Mouse (Mus musculus): ENCODE measurements around the gene Ccpg1. TPM values are rescaled to one million over a fixed set of nuclear protein-coding genes. Genes with fewer than 3 reads are reported as not detected.

Gene Ccpg1
- polyA plus RNA-seq, 1 experiment, result 70.8 TPM

DNA sequence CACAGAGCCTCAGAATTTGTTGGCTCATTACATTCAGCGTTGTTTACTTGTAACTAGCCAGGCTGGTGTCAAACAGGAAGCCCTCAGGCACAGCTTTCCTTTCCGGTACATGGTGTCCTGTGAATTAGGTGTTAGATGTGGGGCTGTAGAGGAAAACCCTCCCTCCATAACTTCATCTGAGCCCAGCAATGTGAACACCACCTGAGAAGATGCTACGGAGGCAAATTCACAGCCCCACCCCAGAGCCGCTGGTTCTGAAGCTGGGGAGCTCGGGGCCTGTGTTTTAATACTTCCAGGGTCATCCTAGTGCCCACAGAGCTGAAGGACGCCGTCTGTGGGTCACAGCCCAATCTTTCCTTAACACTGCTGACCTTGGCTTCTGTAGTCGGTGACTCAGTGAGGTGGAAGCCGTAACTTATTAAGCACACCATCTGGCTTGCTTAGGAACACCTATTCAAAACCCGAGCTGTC, 70.2 kb downstream of the Ccpg1 start:
- no peak overlapping the region for H3K27ac ChIP-seq (ENCODE audit: insufficient read depth, low read length)

DNA sequence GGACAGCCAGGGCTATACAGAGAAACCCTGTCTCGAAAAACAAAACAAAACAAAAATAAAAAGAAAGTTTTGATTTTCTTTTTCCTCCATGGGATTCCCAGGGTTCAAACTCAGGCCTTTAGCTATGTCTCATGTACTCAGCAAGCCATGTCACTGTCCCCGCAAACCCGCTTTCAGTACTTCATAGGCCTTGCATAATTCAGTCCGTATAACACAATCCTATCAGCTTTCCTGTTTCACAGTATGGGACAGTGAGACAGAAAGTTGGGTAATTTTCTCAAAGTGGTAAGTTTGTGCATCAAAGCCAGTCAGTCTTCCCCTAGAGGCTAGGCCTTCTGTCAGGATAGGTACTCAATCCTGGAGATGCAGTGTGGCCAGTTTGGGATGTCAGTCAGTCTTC, 74.0 kb downstream of the Ccpg1 start:
- no peak for TF ChIP-seq CTCF (IDR thresholded peaks at IDR 0.05; ENCODE audit: extremely low read depth, insufficient read depth, low read length)
- TF ChIP-seq POLR2A (IDR thresholded peaks at IDR 0.05; ENCODE audit: extremely low read depth, insufficient read depth, low read length), result no peak
- Histone ChIP-seq H3K4me3 (ENCODE audit: insufficient read depth, low read length) (no peak overlapping the region), H3K27ac (ENCODE audit: insufficient read depth, low read length) (no peak overlapping the region), H3K4me1 (ENCODE audit: control insufficient read depth, insufficient read depth, low read length) (no peaks in the 10 kb centered on the region; the same call in 1 of the 2 replicates)

More for the DNA sequence above, 70.2 kb downstream of the Ccpg1 start:
- Histone ChIP-seq H3K4me1 (ENCODE audit: control insufficient read depth, insufficient read depth, low read length) (no peaks in the 10 kb centered on the region), H3K4me3 (ENCODE audit: insufficient read depth, low read length) (no peak overlapping the region)
- no peak for TF ChIP-seq POLR2A (IDR thresholded peaks at IDR 0.05; ENCODE audit: extremely low read depth, insufficient read depth, low read length)
- no peak for TF ChIP-seq CTCF (IDR thresholded peaks at IDR 0.05; ENCODE audit: extremely low read depth, insufficient read depth, low read length)

DNA sequence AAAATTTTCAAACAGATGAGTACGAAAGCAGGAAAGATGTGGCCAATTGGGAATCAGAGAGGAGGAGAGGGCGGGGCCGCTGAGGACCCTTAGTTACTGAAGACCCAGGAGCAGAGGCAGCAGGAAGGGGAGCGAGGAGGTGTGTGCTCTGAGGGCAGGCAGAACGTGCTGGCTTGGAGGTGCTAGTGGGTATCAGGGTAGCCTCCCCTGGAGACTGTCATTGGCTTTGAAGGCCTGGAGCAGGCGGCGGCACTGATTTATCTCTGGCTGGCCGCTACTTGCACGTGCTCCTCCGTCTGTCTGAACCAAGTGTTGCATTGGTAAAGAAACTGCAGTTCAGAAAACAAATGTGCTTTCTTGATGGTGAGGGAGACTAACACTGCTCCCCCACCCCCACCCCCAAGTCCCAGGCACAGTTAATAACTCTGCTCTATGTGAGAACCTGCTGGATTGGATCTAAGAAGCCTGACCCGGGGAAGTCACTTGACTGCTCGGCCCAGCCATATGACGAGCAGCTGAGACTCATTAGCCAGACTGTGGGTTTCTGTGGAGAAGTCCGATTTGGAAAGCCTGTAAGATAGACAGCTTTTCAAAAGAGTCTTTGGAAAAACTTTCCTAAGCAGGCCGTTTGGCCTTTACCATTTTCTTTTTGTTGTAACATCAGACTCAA, 78.5 kb downstream of the Ccpg1 start:
- no peak overlapping the region for H3K4me3 ChIP-seq (ENCODE audit: insufficient read depth, low read length)
- no peak for TF ChIP-seq CTCF (IDR thresholded peaks at IDR 0.05; ENCODE audit: extremely low read depth, insufficient read depth, low read length)
- TF ChIP-seq POLR2A (IDR thresholded peaks at IDR 0.05; ENCODE audit: extremely low read depth, insufficient read depth, low read length), result no peak
- H3K27ac ChIP-seq (ENCODE audit: insufficient read depth, low read length), result no peak overlapping the region
- no peaks in the 10 kb centered on the region; the same call in 1 of the 2 replicates for H3K4me1 ChIP-seq (ENCODE audit: control insufficient read depth, insufficient read depth, low read length)

Other genes starting within 250 kb of the Ccpg1 start
- gene Prtg, start 178.6 kb upstream of the Ccpg1 start, polyA plus RNA-seq (2012; rRNA removed), result 0.84 and 0.93 TPM in 2 replicates
- gene Pygo1, start 59.8 kb upstream of the Ccpg1 start, polyA plus RNA-seq (2012; rRNA removed), result 7.7 and 8.5 TPM in 2 replicates
- 1.7 and 2.0 TPM in 2 replicates for gene Dyx1c1, start 26.6 kb upstream of the Ccpg1 start, polyA plus RNA-seq (2012; rRNA removed)
- gene Gm44503, start 26.6 kb upstream of the Ccpg1 start, polyA plus RNA-seq (2012; rRNA removed), result not detected in 2 replicates
- gene Ccpg1os, start within 50 bp of the Ccpg1 start, polyA plus RNA-seq (2012; rRNA removed), result 16.6 and 18.3 TPM in 2 replicates
- 17.0 and 20.1 TPM in 2 replicates for gene Pigb, start 54.9 kb downstream of the Ccpg1 start, polyA plus RNA-seq (2012; rRNA removed)
- gene Rab27a, start 59.4 kb downstream of the Ccpg1 start, polyA plus RNA-seq (2012; rRNA removed), result 2.8 and 3.0 TPM in 2 replicates
- gene Khdc3, start 116.4 kb downstream of the Ccpg1 start, polyA plus RNA-seq (2012; rRNA removed), result 0.27 and 0.40 TPM in 2 replicates
- not detected in 2 replicates for gene Gm20509, start 117.0 kb downstream of the Ccpg1 start, polyA plus RNA-seq (2012; rRNA removed)
- 60.9 and 61.2 TPM in 2 replicates for gene Rsl24d1, start 128.0 kb downstream of the Ccpg1 start, polyA plus RNA-seq (2012; rRNA removed)